Mouse (Mus musculus): Measurements from ENCODE around the gene Tex33. TPM values are rescaled to one million over a fixed set of nuclear protein-coding genes. Genes with fewer than 3 reads are reported as not detected.
A peak's percentile ranks its signal among the peaks of the same experiment; 100 is the strongest.

Tex33 gene
- polyA plus RNA-seq, 1 experiment from 2014 or later: not detected

GRCm38 (mm10) chr15:78374204-78374603, 21.5 kb downstream of the Tex33 start:
- Histone ChIP-seq H3K27me3 (replicated peaks; ENCODE audit: control insufficient read depth, insufficient read depth, low read length) (peaks cover 77% of the 10 kb centered on the region), H3K9ac (ENCODE audit: low read depth, low read length) (no peak overlapping the region), H3K4me1 (replicated peaks; ENCODE audit: control insufficient read depth, insufficient read depth, low read length) (no peaks in the 10 kb centered on the region; the same call in 1 of the 2 replicates), H3K9me3 (ENCODE audit: control insufficient read depth) (0 out of 2 replicates have a peak, but pooled peaks cover 3% of the 10 kb centered on the region), H3K4me2 (replicated peaks; ENCODE audit: low read depth) (no peak overlapping the region), H3K4me3 (ENCODE audit: low read depth, low read length) (no peak overlapping the region), H3K36me3 (ENCODE audit: control insufficient read depth, insufficient read depth) (no peaks in the 10 kb centered on the region), H3K27ac (ENCODE audit: low read depth, low read length) (no peak overlapping the region)
- no peak for ATAC-seq
- no peak for TF ChIP-seq CTCF (IDR thresholded peaks at IDR 0.05; ENCODE audit: low read depth)
- WGBS: 66% methylated on average over 3 of the region's 3 CpGs

- no peak overlapping the region for H3K4me3 ChIP-seq (ENCODE audit: low read depth, low read length)
- 0 out of 2 replicates have a peak, but pooled peaks cover 3% of the 10 kb centered on the region for H3K9me3 ChIP-seq (ENCODE audit: control insufficient read depth)
- H3K27ac ChIP-seq (ENCODE audit: low read depth, low read length): no peak overlapping the region
- no peak overlapping the region for H3K4me2 ChIP-seq (replicated peaks; ENCODE audit: low read depth)
- H3K27me3 ChIP-seq (replicated peaks; ENCODE audit: control insufficient read depth, insufficient read depth, low read length): peaks cover 76% of the 10 kb centered on the region
- H3K36me3 ChIP-seq (ENCODE audit: control insufficient read depth, insufficient read depth): no peaks in the 10 kb centered on the region
- no peaks in the 10 kb centered on the region; the same call in 1 of the 2 replicates for H3K4me1 ChIP-seq (replicated peaks; ENCODE audit: control insufficient read depth, insufficient read depth, low read length)
- WGBS: 57% methylated on average over 3 of the region's 3 CpGs
- ATAC-seq: no peak
- H3K9ac ChIP-seq (ENCODE audit: low read depth, low read length): no peak overlapping the region
- no peak for TF ChIP-seq CTCF (IDR thresholded peaks at IDR 0.05; ENCODE audit: low read depth)
Measured at GRCm38 (mm10) chr15:78372796-78373195, 22.9 kb downstream of the Tex33 start.

- 75% methylated on average over 1 of the region's 1 CpGs for WGBS
- Histone ChIP-seq H3K4me2 (replicated peaks; ENCODE audit: low read depth) (no peak overlapping the region), H3K4me1 (replicated peaks; ENCODE audit: control insufficient read depth, insufficient read depth, low read length) (no peaks in the 10 kb centered on the region; the same call in 1 of the 2 replicates), H3K9me3 (ENCODE audit: control insufficient read depth) (0 out of 2 replicates have a peak, but pooled peaks cover 3% of the 10 kb centered on the region), H3K9ac (ENCODE audit: low read depth, low read length) (no peak overlapping the region), H3K4me3 (ENCODE audit: low read depth, low read length) (no peak overlapping the region), H3K36me3 (ENCODE audit: control insufficient read depth, insufficient read depth) (no peaks in the 10 kb centered on the region), H3K27me3 (replicated peaks; ENCODE audit: control insufficient read depth, insufficient read depth, low read length) (peaks cover 75% of the 10 kb centered on the region), H3K27ac (ENCODE audit: low read depth, low read length) (no peak overlapping the region)
- no peak for ATAC-seq
- no peak for TF ChIP-seq CTCF (IDR thresholded peaks at IDR 0.05; ENCODE audit: low read depth)
Measured at GRCm38 (mm10) chr15:78369641-78370040, 26.1 kb downstream of the Tex33 start.

GRCm38 (mm10) chr15:78368926-78369346, 26.8 kb downstream of the Tex33 start:
- 3% methylated on average over 8 of the region's 8 CpGs for WGBS
- Histone ChIP-seq H3K9me3 (ENCODE audit: control insufficient read depth) (0 out of 2 replicates have a peak, but pooled peaks cover 3% of the 10 kb centered on the region), H3K4me1 (replicated peaks; ENCODE audit: control insufficient read depth, insufficient read depth, low read length) (no peaks in the 10 kb centered on the region; the same call in 1 of the 2 replicates), H3K27ac (ENCODE audit: low read depth, low read length) (no peak overlapping the region), H3K27me3 (replicated peaks; ENCODE audit: control insufficient read depth, insufficient read depth, low read length) (peaks cover 76% of the 10 kb centered on the region), H3K9ac (ENCODE audit: low read depth, low read length) (no peak overlapping the region), H3K36me3 (ENCODE audit: control insufficient read depth, insufficient read depth) (no peaks in the 10 kb centered on the region), H3K4me3 (ENCODE audit: low read depth, low read length) (no peak overlapping the region), H3K4me2 (replicated peaks; ENCODE audit: low read depth) (no peak overlapping the region)
- ATAC-seq: peak; percentile 52; the same call in 1 of the 2 replicates
- TF ChIP-seq CTCF (IDR thresholded peaks at IDR 0.05; ENCODE audit: low read depth): peak; percentile 78

- no peak for TF ChIP-seq CTCF (IDR thresholded peaks at IDR 0.05; ENCODE audit: low read depth)
Measured at GRCm38 (mm10) chr15:78367811-78368210, 27.9 kb downstream of the Tex33 start.

GRCm38 (mm10) chr15:78366875-78367274, 28.8 kb downstream of the Tex33 start:
- H3K36me3 ChIP-seq (ENCODE audit: control insufficient read depth, insufficient read depth): no peaks in the 10 kb centered on the region
- WGBS: 53% methylated on average over 8 of the region's 8 CpGs
- no peak for ATAC-seq
- H3K27me3 ChIP-seq (replicated peaks; ENCODE audit: control insufficient read depth, insufficient read depth, low read length): peaks cover 80% of the 10 kb centered on the region
- H3K27ac ChIP-seq (ENCODE audit: low read depth, low read length): no peak overlapping the region
- TF ChIP-seq CTCF (IDR thresholded peaks at IDR 0.05; ENCODE audit: low read depth): no peak
- no peak overlapping the region for H3K4me3 ChIP-seq (ENCODE audit: low read depth, low read length)
- H3K4me2 ChIP-seq (replicated peaks; ENCODE audit: low read depth): no peak overlapping the region
- no peak overlapping the region for H3K9ac ChIP-seq (ENCODE audit: low read depth, low read length)
- peaks cover 14% of the 10 kb centered on the region for H3K9me3 ChIP-seq (ENCODE audit: control insufficient read depth)
- H3K4me1 ChIP-seq (replicated peaks; ENCODE audit: control insufficient read depth, insufficient read depth, low read length): no peaks in the 10 kb centered on the region; the same call in 1 of the 2 replicates

More at GRCm38 (mm10) chr15:78367811-78368210, 27.9 kb downstream of the Tex33 start:
- Histone ChIP-seq H3K4me1 (replicated peaks; ENCODE audit: control insufficient read depth, insufficient read depth, low read length) (no peaks in the 10 kb centered on the region; the same call in 1 of the 2 replicates), H3K4me2 (replicated peaks; ENCODE audit: low read depth) (no peak overlapping the region), H3K36me3 (ENCODE audit: control insufficient read depth, insufficient read depth) (no peaks in the 10 kb centered on the region), H3K9ac (ENCODE audit: low read depth, low read length) (no peak overlapping the region), H3K9me3 (ENCODE audit: control insufficient read depth) (0 out of 2 replicates have a peak, but pooled peaks cover 5% of the 10 kb centered on the region), H3K27ac (ENCODE audit: low read depth, low read length) (no peak overlapping the region), H3K4me3 (ENCODE audit: low read depth, low read length) (no peak overlapping the region), H3K27me3 (replicated peaks; ENCODE audit: control insufficient read depth, insufficient read depth, low read length) (peaks cover 78% of the 10 kb centered on the region)
- WGBS: 66% methylated on average over 3 of the region's 3 CpGs
- no peak for ATAC-seq
